Mouse (Mus musculus) heart, embryonic 11.5 days (tissue): Measurements from ENCODE around the gene Lamtor4. TPM values are rescaled to one million over a fixed set of nuclear protein-coding genes. Genes with fewer than 3 reads are reported as not detected.

ENCODE experiments used
- ATAC-seq: fragments of 200-750 bp; cut with Nextera tagmentation; replicated peaks from 2 replicates; pipeline ENCODE4 v1.8.0; 2017; ENCODE audit warnings: moderate library complexity; ENCODE audit not compliant: insufficient number of reproducible peaks, low FRiP score, low TSS enrichment
- H3K27ac ChIP-seq: fragments of 300-500 bp; sonication (generic); 2 replicates; pipeline ENCODE4 v1.5.1; 2014; ENCODE audit warnings: mild to moderate bottlenecking, low read depth, low read length
- H3K27me3 ChIP-seq: fragments of 300-500 bp; sonication (generic); 2 replicates; pipeline ENCODE4 v1.6.1; 2014; ENCODE audit warnings: mild to moderate bottlenecking, low read length, mixed read lengths; ENCODE audit not compliant: control insufficient read depth, insufficient read depth
- H3K36me3 ChIP-seq: fragments of 300-500 bp; sonication (generic); 2 replicates; pipeline ENCODE4 v1.6.1; 2014; ENCODE audit warnings: mild to moderate bottlenecking, low read length, moderate library complexity, mixed read lengths; ENCODE audit not compliant: control insufficient read depth, insufficient read depth
- H3K4me1 ChIP-seq: fragments of 300-500 bp; sonication (generic); 2 replicates; pipeline ENCODE4 v1.6.1; 2014; ENCODE audit warnings: low read length; ENCODE audit not compliant: control insufficient read depth, insufficient read depth
- H3K4me2 ChIP-seq: fragments of 300-500 bp; sonication (generic); 2 replicates; pipeline ENCODE4 v1.6.1; 2014; ENCODE audit warnings: mild to moderate bottlenecking, moderate library complexity
- H3K4me3 ChIP-seq: fragments of 300-500 bp; sonication (generic); 2 replicates; pipeline ENCODE4 v1.5.1; 2014; ENCODE audit warnings: low read depth, low read length
- H3K9ac ChIP-seq: fragments of 300-500 bp; sonication (generic); 2 replicates; pipeline ENCODE4 v1.6.1; 2014; ENCODE audit warnings: mild to moderate bottlenecking, low read depth, low read length, moderate library complexity
- H3K9me3 ChIP-seq: fragments of 300-500 bp; sonication (generic); replicated peaks from 2 replicates; pipeline ENCODE4 v1.6.1; 2016; ENCODE audit warnings: low read length; ENCODE audit not compliant: control insufficient read depth
- WGBS: fragments of 180-500 bp; shearing (Covaris S2); extraction: QIAGEN DNeasy Blood & Tissue Kit; methylation state at CpG from one replicate; pipeline ENCODE4 v1.1.7; 2014; ENCODE audit not compliant: insufficient replicate concordance; 5-methylcytosine and 5-hydroxymethylcytosine counted together
- polyA plus RNA-seq: library from polyadenylated mRNA; unstranded; fragments of >200 nt; fragmentation: Nextera tagmentation; extraction: Ambion mirVana; gene quantifications from 2 replicates; pipeline ENCODE4 v1.2.1, GENCODE M21; 2014

The Lamtor4 gene
- polyA plus RNA-seq, 1 experiment from 2014 or later, result 74.4 TPM

DNA sequence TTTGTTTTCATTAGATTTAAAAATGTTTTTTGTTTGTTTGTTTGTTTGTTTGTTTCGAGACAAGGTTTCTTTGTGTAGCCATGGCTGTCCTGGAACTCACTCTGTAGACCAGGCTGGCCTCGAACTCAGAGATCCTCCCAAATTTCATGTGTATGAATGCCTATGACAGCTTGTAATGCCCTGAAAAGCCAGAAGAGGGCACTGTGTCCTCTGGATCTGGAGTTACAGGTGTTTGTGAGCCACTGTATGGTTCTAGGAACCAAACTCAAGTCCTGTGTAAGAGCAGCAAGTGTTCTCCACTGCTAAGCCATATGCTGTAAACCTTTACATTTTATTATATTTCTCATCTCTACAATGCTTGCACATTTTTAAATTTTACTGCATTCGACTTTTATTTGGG lies 32.6 kb downstream of the Lamtor4 start:
- Histone ChIP-seq H3K4me1 (no peaks in the 10 kb centered on the region), H3K9ac (no peak overlapping the region), H3K4me3 (no peak overlapping the region), H3K27me3 (no peaks in the 10 kb centered on the region), H3K36me3 (no peaks in the 10 kb centered on the region), H3K4me2 (no peak overlapping the region), H3K27ac (no peak overlapping the region), H3K9me3 (no peaks in the 10 kb centered on the region)
- no peak for ATAC-seq
- WGBS, result 68% methylated on average over 3 of the region's 3 CpGs

DNA sequence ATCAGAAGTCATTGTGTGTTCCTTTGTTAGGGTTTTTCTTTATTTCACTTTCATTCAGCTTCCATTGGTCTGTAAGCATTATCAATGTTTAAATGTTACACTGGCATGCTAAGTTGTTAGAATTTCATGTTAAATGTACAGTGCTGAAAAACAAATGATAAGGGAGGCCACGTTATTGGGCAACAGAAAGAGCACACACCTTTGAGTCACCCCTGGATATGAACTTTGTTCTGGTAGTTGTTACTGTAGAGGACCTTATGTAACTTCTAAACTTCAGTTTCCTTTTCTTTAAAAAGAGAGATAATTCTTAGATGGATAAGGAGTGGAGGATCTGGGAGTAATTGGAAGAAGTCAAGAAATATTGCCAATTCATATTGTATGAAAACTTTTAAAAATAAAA lies 36.4 kb downstream of the Lamtor4 start:
- WGBS, result 73% methylated on average over 1 of the region's 1 CpGs
- ATAC-seq, result no peak

DNA sequence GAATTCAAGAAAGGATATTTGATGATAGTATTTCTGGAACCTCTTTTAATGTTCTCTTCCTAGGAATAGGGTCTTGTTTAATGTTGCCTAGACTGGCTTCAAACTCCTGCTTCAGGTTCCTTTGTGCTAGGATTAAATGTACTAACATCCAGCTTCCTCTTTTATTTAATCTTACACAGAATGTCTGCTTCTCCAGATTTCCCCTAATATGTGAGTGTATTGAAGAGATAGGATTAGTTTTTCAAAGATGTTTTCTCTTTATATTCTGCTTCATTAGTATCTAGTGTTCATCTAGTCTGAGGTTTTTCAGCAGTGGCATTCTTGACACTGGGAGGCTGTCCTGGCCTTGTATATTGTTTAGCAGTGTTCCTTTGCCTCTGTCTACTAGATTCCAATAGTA lies 38.9 kb downstream of the Lamtor4 start:
- no peak overlapping the region for H3K27ac ChIP-seq
- no peak overlapping the region for H3K4me3 ChIP-seq
- no peaks in the 10 kb centered on the region for H3K36me3 ChIP-seq
- H3K4me2 ChIP-seq, result no peak overlapping the region
- no peak for ATAC-seq
- H3K9me3 ChIP-seq, result no peaks in the 10 kb centered on the region
- no peaks in the 10 kb centered on the region for H3K4me1 ChIP-seq
- no peak overlapping the region for H3K9ac ChIP-seq
- H3K27me3 ChIP-seq, result no peaks in the 10 kb centered on the region

More for the DNA sequence above, 36.4 kb downstream of the Lamtor4 start:
- H3K4me1 ChIP-seq, result no peaks in the 10 kb centered on the region
- no peak overlapping the region for H3K4me2 ChIP-seq
- H3K27ac ChIP-seq, result no peak overlapping the region
- no peak overlapping the region for H3K4me3 ChIP-seq
- H3K27me3 ChIP-seq, result no peaks in the 10 kb centered on the region
- H3K9ac ChIP-seq, result no peak overlapping the region
- H3K9me3 ChIP-seq, result no peaks in the 10 kb centered on the region
- H3K36me3 ChIP-seq, result no peaks in the 10 kb centered on the region

DNA sequence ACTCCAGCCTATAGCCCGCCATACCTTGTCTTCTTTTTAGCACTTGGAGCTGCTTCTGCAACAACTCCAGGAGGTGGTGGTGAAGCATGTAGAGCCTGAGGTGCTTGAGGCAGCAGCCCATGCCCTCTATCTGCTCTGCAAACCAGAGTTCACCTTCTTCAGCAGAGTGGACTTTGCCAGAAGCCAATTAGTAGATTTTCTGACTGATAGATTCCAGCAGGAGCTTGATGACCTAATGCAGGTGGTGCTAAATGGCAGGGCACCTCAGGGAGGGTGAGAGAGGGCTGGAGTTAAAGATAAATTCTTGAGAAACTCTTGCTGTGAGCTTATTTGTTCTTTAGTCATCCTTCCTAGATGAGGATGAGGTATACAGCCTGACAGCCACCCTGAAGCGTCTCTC lies 44.3 kb downstream of the Lamtor4 start:
- Histone ChIP-seq H3K36me3 (no peaks in the 10 kb centered on the region), H3K4me2 (no peak overlapping the region), H3K27me3 (no peaks in the 10 kb centered on the region), H3K4me1 (no peaks in the 10 kb centered on the region), H3K27ac (no peak overlapping the region), H3K4me3 (no peak overlapping the region), H3K9ac (no peak overlapping the region), H3K9me3 (no peaks in the 10 kb centered on the region)
- WGBS, result 66% methylated on average over 2 of the region's 2 CpGs
- no peak for ATAC-seq

Other genes starting within 250 kb of the Lamtor4 start
- not detected in 2 replicates for gene Smok3a, start 234.2 kb upstream of the Lamtor4 start, polyA plus RNA-seq
- gene Smok3b, start 234.1 kb upstream of the Lamtor4 start, polyA plus RNA-seq, result not detected in 2 replicates
- not detected in 2 replicates for gene Smok3c, start 202.3 kb upstream of the Lamtor4 start, polyA plus RNA-seq
- gene Zkscan1, start 170.4 kb upstream of the Lamtor4 start, polyA plus RNA-seq, result 13.0 and 18.1 TPM in 2 replicates
- gene Zscan21, start 138.6 kb upstream of the Lamtor4 start, polyA plus RNA-seq, result 45.7 and 48.5 TPM in 2 replicates
- 8.0 and 10.0 TPM in 2 replicates for gene Zfp113, start 99.7 kb upstream of the Lamtor4 start, polyA plus RNA-seq
- gene Cops6, start 94.4 kb upstream of the Lamtor4 start, polyA plus RNA-seq, result 253 and 277 TPM in 2 replicates
- gene Ap4m1, start 83.5 kb upstream of the Lamtor4 start, polyA plus RNA-seq, result 10.2 TPM in 2 replicates
- gene Mcm7, start 83.1 kb upstream of the Lamtor4 start, polyA plus RNA-seq, result 139 and 143 TPM in 2 replicates
- gene Taf6, start 68.0 kb upstream of the Lamtor4 start, polyA plus RNA-seq, result 82.8 and 85.2 TPM in 2 replicates
- gene Cnpy4, start 68.0 kb upstream of the Lamtor4 start, polyA plus RNA-seq, result 31.7 and 33.7 TPM in 2 replicates
- 4.5 and 5.9 TPM in 2 replicates for gene Mblac1, start 61.2 kb upstream of the Lamtor4 start, polyA plus RNA-seq
- gene Nxpe5, start 29.6 kb upstream of the Lamtor4 start, polyA plus RNA-seq, result not detected in 2 replicates
- 3.5 and 4.0 TPM in 2 replicates for gene BC037034, start 8.6 kb downstream of the Lamtor4 start, polyA plus RNA-seq
- gene Gal3st4, start 17.4 kb downstream of the Lamtor4 start, polyA plus RNA-seq, result 1.3 and 1.4 TPM in 2 replicates
- gene Gm43720, start 24.5 kb downstream of the Lamtor4 start, polyA plus RNA-seq, result 0.10 and 0.14 TPM in 2 replicates
- 2.9 and 3.0 TPM in 2 replicates for gene Gpc2, start 24.5 kb downstream of the Lamtor4 start, polyA plus RNA-seq
- 1.8 and 4.4 TPM in 2 replicates for gene Stag3, start 24.8 kb downstream of the Lamtor4 start, polyA plus RNA-seq
- 0.14 TPM in 1 of 2 replicates, not detected in the other for gene Pvrig, start 86.5 kb downstream of the Lamtor4 start, polyA plus RNA-seq
- gene Zfp157, start 186.0 kb downstream of the Lamtor4 start, polyA plus RNA-seq, result 21.9 and 23.6 TPM in 2 replicates